Mouse (Mus musculus) kidney, postnatal 0 days (tissue): Measurements from ENCODE around the gene Ssbp3. TPM values are rescaled to one million over a fixed set of nuclear protein-coding genes. Genes with fewer than 3 reads are reported as not detected.

Experiments used
- ATAC-seq: fragments of 200-750 bp; cut with Nextera tagmentation; replicated peaks from 2 replicates; pipeline ENCODE4 v1.8.0; 2017; ENCODE audit warnings: low read depth, moderate number of reproducible peaks, moderate TSS enrichment, moderate library complexity; ENCODE audit not compliant: low FRiP score
- DNase-seq: peaks from one replicate; pipeline ENCODE4 v3.0.0-alpha.2; 2016; ENCODE audit warnings: low spot score
- H3K27ac ChIP-seq: fragments of 300-500 bp; sonication (generic); 2 replicates; pipeline ENCODE4 v1.5.1; 2014; ENCODE audit warnings: mild to moderate bottlenecking
- H3K27me3 ChIP-seq: fragments of 300-500 bp; sonication (generic); 2 replicates; pipeline ENCODE4 v1.6.1; 2014; ENCODE audit warnings: low read length, mixed read lengths; ENCODE audit not compliant: insufficient read depth
- H3K36me3 ChIP-seq: fragments of 300-500 bp; sonication (generic); 2 replicates; pipeline ENCODE4 v1.6.1; 2014; ENCODE audit warnings: low read length, mixed read lengths; ENCODE audit not compliant: insufficient read depth
- H3K4me1 ChIP-seq: fragments of 300-500 bp; sonication (generic); replicated peaks from 2 replicates; pipeline ENCODE4 v1.6.1; 2014; ENCODE audit warnings: antibody characterized with exemption, low read length, mixed read lengths; ENCODE audit not compliant: insufficient read depth
- H3K4me2 ChIP-seq: fragments of 300-500 bp; sonication (generic); 2 replicates; pipeline ENCODE4 v1.6.1; 2014; ENCODE audit warnings: mild to moderate bottlenecking, low read length, moderate library complexity, mixed read lengths
- H3K4me3 ChIP-seq: fragments of 300-500 bp; sonication (generic); replicated peaks from 2 replicates; pipeline ENCODE4 v1.5.1; 2014; ENCODE audit warnings: low read depth, low read length
- H3K9ac ChIP-seq: fragments of 300-500 bp; sonication (generic); 2 replicates; pipeline ENCODE4 v1.6.1; 2014; ENCODE audit warnings: low read depth, low read length
- H3K9me3 ChIP-seq: fragments of 300-500 bp; sonication (generic); replicated peaks from 2 replicates; pipeline ENCODE4 v1.6.1; 2016; ENCODE audit warnings: low read length, inconsistent platforms, mixed read lengths
- CTCF ChIP-seq: IDR thresholded peaks from 2 replicates; pipeline ENCODE4 v1.5.1; 2016; ENCODE audit warnings: antibody characterized with exemption, low read depth, mild to moderate bottlenecking, moderate library complexity
- WGBS: fragments of 180-500 bp; shearing (Covaris S2); extraction: QIAGEN DNeasy Blood & Tissue Kit; methylation state at CpG from one replicate; pipeline ENCODE4 v1.1.7; 2014; 5-methylcytosine and 5-hydroxymethylcytosine counted together
- polyA plus RNA-seq: library from polyadenylated mRNA; unstranded; fragments of >200 nt; fragmentation: Nextera tagmentation; extraction: Ambion mirVana; gene quantifications from 2 replicates; pipeline ENCODE4 v1.2.1, GENCODE M21; 2015

Ssbp3 gene
- polyA plus RNA-seq, 1 experiment from 2014 or later, result 68.3 TPM

GRCm38 (mm10) chr4:107058781-107059180 lies 148.3 kb downstream of the Ssbp3 start:
- no peaks in the 10 kb centered on the region for H3K9me3 ChIP-seq
- no peaks in the 10 kb centered on the region for H3K4me1 ChIP-seq
- WGBS, result 72% methylated on average over 6 of the region's 6 CpGs
- no peaks in the 10 kb centered on the region for H3K27me3 ChIP-seq
- peaks cover 66% of the 10 kb centered on the region for H3K36me3 ChIP-seq
- H3K4me3 ChIP-seq, result no peak overlapping the region
- DNase-seq (no peak), ATAC-seq (no peak)
- no peak overlapping the region for H3K9ac ChIP-seq
- H3K27ac ChIP-seq, result no peak overlapping the region
- no peak overlapping the region for H3K4me2 ChIP-seq
- no peak for TF ChIP-seq CTCF

GRCm38 (mm10) chr4:107061560-107061959 lies 151.1 kb downstream of the Ssbp3 start:
- Histone ChIP-seq H3K27me3 (no peaks in the 10 kb centered on the region), H3K9me3 (no peaks in the 10 kb centered on the region), H3K9ac (no peak overlapping the region), H3K27ac (no peak overlapping the region), H3K4me2 (no peak overlapping the region), H3K4me3 (no peak overlapping the region), H3K4me1 (peaks cover 9% of the 10 kb centered on the region; the same call in 1 of the 2 replicates), H3K36me3 (peaks cover 71% of the 10 kb centered on the region)
- no peak for ATAC-seq
- no peak for TF ChIP-seq CTCF
- no peak for DNase-seq
- 83% methylated on average over 4 of the region's 4 CpGs for WGBS

GRCm38 (mm10) chr4:107063214-107063613 lies 152.7 kb downstream of the Ssbp3 start:
- Histone ChIP-seq H3K27ac (no peak overlapping the region), H3K4me3 (no peak overlapping the region), H3K9ac (no peak overlapping the region), H3K4me2 (no peak overlapping the region), H3K4me1 (peaks cover 9% of the 10 kb centered on the region; the same call in 1 of the 2 replicates), H3K27me3 (no peaks in the 10 kb centered on the region), H3K36me3 (peaks cover 57% of the 10 kb centered on the region), H3K9me3 (no peaks in the 10 kb centered on the region)
- ATAC-seq (no peak), DNase-seq (no peak)
- no peak for TF ChIP-seq CTCF
- WGBS, result 87% methylated on average over 3 of the region's 3 CpGs

- Histone ChIP-seq H3K4me3 (no peak overlapping the region), H3K9ac (no peak overlapping the region), H3K4me1 (peaks cover 9% of the 10 kb centered on the region; the same call in 1 of the 2 replicates), H3K27me3 (no peaks in the 10 kb centered on the region), H3K9me3 (no peaks in the 10 kb centered on the region), H3K4me2 (no peak overlapping the region), H3K36me3 (peaks cover 47% of the 10 kb centered on the region), H3K27ac (no peak overlapping the region)
- 87% methylated on average over 5 of the region's 5 CpGs for WGBS
- no peak for DNase-seq
- ATAC-seq, result no peak
- no peak for TF ChIP-seq CTCF
Observed at GRCm38 (mm10) chr4:107064394-107065098, 154.0 kb downstream of the Ssbp3 start.

- peak within 1 kb of the TSS; percentile 96 for H3K4me2 ChIP-seq
- no peaks in the 10 kb centered on the region for H3K27me3 ChIP-seq
- WGBS, result under 1% methylated on average over 60 of the region's 60 CpGs
- H3K27ac ChIP-seq, result peak within 1 kb of the TSS; percentile 32
- no peaks in the 10 kb centered on the region for H3K9me3 ChIP-seq
- peak within 1 kb of the TSS; percentile 82 for H3K9ac ChIP-seq
- peaks cover 9% of the 10 kb centered on the region; the same call in 1 of the 2 replicates for H3K4me1 ChIP-seq
- H3K36me3 ChIP-seq, result peaks cover 31% of the 10 kb centered on the region
- DNase-seq, result peak; percentile 99
- peak; percentile 98 for ATAC-seq
- peak within 1 kb of the TSS; percentile 74 for H3K4me3 ChIP-seq
- TF ChIP-seq CTCF, result 0 out of 2 replicates have a peak, but pooled peaks have one; percentile 1
Observed at GRCm38 (mm10) chr4:107066252-107067124, 156.0 kb downstream of the Ssbp3 start, which contains the start of the genes Mrpl37 and Cyb5rl. Mrpl37 (minus strand) TSS chr4:107066868. Cyb5rl (plus strand) TSS chr4:107066988.

GRCm38 (mm10) chr4:107067151-107067840 lies 156.8 kb downstream of the Ssbp3 start:
- ATAC-seq, result peak; percentile 51
- Histone ChIP-seq H3K4me2 (peak overlapping the region; percentile 96), H3K27ac (peak overlapping the region; percentile 32), H3K36me3 (peaks cover 24% of the 10 kb centered on the region), H3K9ac (peak overlapping the region; percentile 60), H3K27me3 (no peaks in the 10 kb centered on the region), H3K4me3 (peak overlapping the region; percentile 74), H3K4me1 (peaks cover 9% of the 10 kb centered on the region; the same call in 1 of the 2 replicates), H3K9me3 (no peaks in the 10 kb centered on the region)
- no peak for TF ChIP-seq CTCF
- DNase-seq, result no peak
- WGBS, result 4% methylated on average over 33 of the region's 33 CpGs
